Mouse (Mus musculus): Measurements from ENCODE around the gene Arsa. TPM values are rescaled to one million over a fixed set of nuclear protein-coding genes. Genes with fewer than 3 reads are reported as not detected.

Gene Arsa
- polyA plus RNA-seq, 1 experiment from 2014 or later, result 5.0 TPM

Other genes with a start within 250 kb of the Arsa start
- gene Sbf1, start 162.1 kb downstream of the Arsa start, polyA plus RNA-seq (2015; fragmentation: Nextera tagmentation; extraction: Ambion mirVana), result 20.7 and 23.1 TPM in 2 replicates
- gene Adm2, start 154.7 kb downstream of the Arsa start, polyA plus RNA-seq (2015; fragmentation: Nextera tagmentation; extraction: Ambion mirVana), result 1.9 and 2.6 TPM in 2 replicates
- 8.6 and 8.9 TPM in 2 replicates for gene Miox, start 143.0 kb downstream of the Arsa start, polyA plus RNA-seq (2015; fragmentation: Nextera tagmentation; extraction: Ambion mirVana)
- 29.2 and 34.4 TPM in 2 replicates for gene Lmf2, start 121.8 kb downstream of the Arsa start, polyA plus RNA-seq (2015; fragmentation: Nextera tagmentation; extraction: Ambion mirVana)
- gene Ncaph2, start 121.7 kb downstream of the Arsa start, polyA plus RNA-seq (2015; fragmentation: Nextera tagmentation; extraction: Ambion mirVana), result 100 and 103 TPM in 2 replicates
- 2.9 and 3.1 TPM in 2 replicates for gene Sco2, start 103.6 kb downstream of the Arsa start, polyA plus RNA-seq (2015; fragmentation: Nextera tagmentation; extraction: Ambion mirVana)
- 0.32 and 0.39 TPM in 2 replicates for gene Tymp, start 100.4 kb downstream of the Arsa start, polyA plus RNA-seq (2015; fragmentation: Nextera tagmentation; extraction: Ambion mirVana)
- gene Odf3b, start 98.1 kb downstream of the Arsa start, polyA plus RNA-seq (2015; fragmentation: Nextera tagmentation; extraction: Ambion mirVana), result 0.73 and 0.76 TPM in 2 replicates
- gene Klhdc7b, start 92.5 kb downstream of the Arsa start, polyA plus RNA-seq (2015; fragmentation: Nextera tagmentation; extraction: Ambion mirVana), result not detected in 2 replicates
- not detected in 2 replicates for gene Syce3, start 66.9 kb downstream of the Arsa start, polyA plus RNA-seq (2015; fragmentation: Nextera tagmentation; extraction: Ambion mirVana)
- 3.7 and 4.5 TPM in 2 replicates for gene Cpt1b, start 51.6 kb downstream of the Arsa start, polyA plus RNA-seq (2015; fragmentation: Nextera tagmentation; extraction: Ambion mirVana)
- gene C730034F03Rik, start 47.8 kb downstream of the Arsa start, polyA plus RNA-seq (2015; fragmentation: Nextera tagmentation; extraction: Ambion mirVana), result 2.0 TPM in 2 replicates
- gene Gm44502, start 47.7 kb downstream of the Arsa start, polyA plus RNA-seq (2015; fragmentation: Nextera tagmentation; extraction: Ambion mirVana), result 0.14 and 0.19 TPM in 2 replicates
- gene Chkb, start 47.5 kb downstream of the Arsa start, polyA plus RNA-seq (2015; fragmentation: Nextera tagmentation; extraction: Ambion mirVana), result 25.8 and 27.5 TPM in 2 replicates
- gene Mapk8ip2, start 23.5 kb downstream of the Arsa start, polyA plus RNA-seq (2015; fragmentation: Nextera tagmentation; extraction: Ambion mirVana), result 0.26 TPM in 1 of 2 replicates, not detected in the other
- 0.20 and 0.33 TPM in 2 replicates for gene Shank3, start 22.2 kb upstream of the Arsa start, polyA plus RNA-seq (2015; fragmentation: Nextera tagmentation; extraction: Ambion mirVana)
- not detected in 2 replicates for gene Acr, start 90.9 kb upstream of the Arsa start, polyA plus RNA-seq (2015; fragmentation: Nextera tagmentation; extraction: Ambion mirVana)
- 4.3 and 4.8 TPM in 2 replicates for gene Rabl2, start 114.5 kb upstream of the Arsa start, polyA plus RNA-seq (2015; fragmentation: Nextera tagmentation; extraction: Ambion mirVana)